Mouse (Mus musculus) neutrophil, adult 83 days (primary cell): ENCODE data around the gene Tent5d. TPM values are rescaled to one million over a fixed set of nuclear protein-coding genes. Genes with fewer than 3 reads are reported as not detected.

Experiments
- total RNA-seq, 2 experiments: library from RNA; stranded (reverse); gene quantifications; one replicate each; pipeline ENCODE4 v1.2.4; 2023

Tent5d gene
- total RNA-seq, result not detected

GRCm38 (mm10) chrX:107792290-107792689, at the start of gene Tent5d:
TSS of gene Tent5d (plus strand) at chrX:107792590.

GRCm38 (mm10) chrX:107816218-107816554, 23.8 kb downstream of the Tent5d start, which contains the start of gene 2610002M06Rik:
TSS of gene 2610002M06Rik (minus strand) at chrX:107816334.

Other genes starting within 250 kb of the Tent5d start
- not detected for gene Tbx22, start 124.6 kb upstream of the Tent5d start, total RNA-seq
- gene 2610002M06Rik, start 23.7 kb downstream of the Tent5d start, total RNA-seq, result 1 to 10 TPM; 6.5 to 8.0 TPM
- gene Gm732, start 155.9 kb downstream of the Tent5d start, total RNA-seq, result not detected